In the genomic region with DNA sequence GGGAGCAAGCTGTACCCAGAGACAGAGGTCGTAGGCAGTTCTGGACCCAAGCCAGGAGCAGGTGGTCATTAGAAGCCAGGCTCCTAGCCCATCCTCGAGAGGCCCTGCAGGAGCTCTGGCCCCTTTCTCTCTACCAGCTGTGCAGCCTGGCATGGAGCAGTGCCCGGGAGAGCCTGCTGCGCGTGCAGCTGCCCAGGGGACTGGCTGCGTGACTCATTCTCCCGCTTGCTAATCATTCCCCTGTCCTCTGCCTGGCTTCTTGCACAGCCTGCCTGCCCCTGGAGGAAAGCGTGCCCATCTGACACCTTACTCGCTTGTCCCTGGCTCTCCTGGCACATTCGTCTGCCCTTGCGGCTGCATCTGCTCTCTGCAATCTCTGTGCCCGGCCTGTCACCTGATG, we compare ENCODE assay signal across 9 mouse cellular contexts. TPM values are rescaled to one million over a fixed set of nuclear protein-coding genes. Genes with fewer than 3 reads are reported as not detected.
DNase-seq lines count a peak whose midpoint lies in the region; ATAC-seq and TF ChIP-seq lines count a peak whose summit lies in the region.
"Had no signal": no experiment of that assay in that cellular context is flagged by ENCODE, and none has a peak within 500 bp of the region (broad histone marks: within the 10 kb centered on the region; RNA-seq: fewer than 3 reads in every experiment).

No protein-coding gene starts in this region.

- no peak for ATAC-seq in heart, embryonic 12.5 days (ENCODE audit: insufficient number of reproducible peaks, low FRiP score)
- peak; percentile 69; the same call in 1 of the 2 replicates for ATAC-seq in hindbrain, embryonic 14.5 days (ENCODE audit: low FRiP score)

- H3K27ac ChIP-seq in heart, embryonic 12.5 days (ENCODE audit: poor library complexity, severe bottlenecking): no peak overlapping the region
- peak overlapping the region; percentile 48 for H3K27ac ChIP-seq in hindbrain, embryonic 14.5 days

- WGBS in heart, embryonic 12.5 days: 83% methylated on average over 12 of the region's 12 CpGs
- WGBS in hindbrain, embryonic 14.5 days: 54% methylated on average over 11 of the region's 12 CpGs

- H3K9ac ChIP-seq in heart, embryonic 12.5 days: peak overlapping the region; percentile 33; the same call in 1 of the 2 replicates
- no peak overlapping the region for H3K9ac ChIP-seq in hindbrain, embryonic 14.5 days

- peaks cover 12% of the 10 kb centered on the region for H3K4me1 ChIP-seq in heart, embryonic 12.5 days (replicated peaks)
- peaks cover 20% of the 10 kb centered on the region for H3K4me1 ChIP-seq in E14TG2a.4 (replicated peaks; ENCODE audit: low read depth, low read length)
- H3K4me1 ChIP-seq in hindbrain, embryonic 14.5 days (replicated peaks; ENCODE audit: control insufficient read depth, insufficient read depth, low read length): 0 out of 2 replicates have a peak, but pooled peaks cover 6% of the 10 kb centered on the region

- no peak overlapping the region for H3K4me2 ChIP-seq in heart, embryonic 12.5 days
- no peak overlapping the region for H3K4me2 ChIP-seq in hindbrain, embryonic 14.5 days (replicated peaks)

- H3K27me3 ChIP-seq in heart, embryonic 12.5 days (replicated peaks): no peaks in the 10 kb centered on the region
- H3K27me3 ChIP-seq in E14TG2a.4 (ENCODE audit: insufficient read depth, low read length): peaks cover 30% of the 10 kb centered on the region
- H3K27me3 ChIP-seq in hindbrain, embryonic 14.5 days (ENCODE audit: control insufficient read depth, insufficient read depth, low read length): no peaks in the 10 kb centered on the region

- DNase-seq in heart, adult 9 months (ENCODE audit: low spot score in 2 of 2): no peak
- peak; percentile 95 for DNase-seq in cerebellum, adult 9-11 months
- DNase-seq in hindbrain, embryonic 14.5 days (ENCODE audit: low spot score): no peak
- DNase-seq in thymus, postnatal 25 days: no peak
- DNase-seq in urinary bladder, postnatal 14 days (ENCODE audit: low spot score): no peak
- DNase-seq in embryo, embryonic 9.5 days (ENCODE audit: extremely low spot score): no peak

- 0 out of 2 replicates have a peak, but pooled peaks cover 3% of the 10 kb centered on the region for H3K9me3 ChIP-seq in heart, embryonic 12.5 days (replicated peaks)
- no peaks in the 10 kb centered on the region for H3K9me3 ChIP-seq in E14TG2a.4 (ENCODE audit: low read length)
- no peaks in the 10 kb centered on the region for H3K9me3 ChIP-seq in hindbrain, embryonic 14.5 days (ENCODE audit: control insufficient read depth, low read length)

- H3K36me3 ChIP-seq in heart, embryonic 12.5 days: no peaks in the 10 kb centered on the region
- no peaks in the 10 kb centered on the region for H3K36me3 ChIP-seq in E14TG2a.4 (ENCODE audit: insufficient read depth, low read length)
- no peaks in the 10 kb centered on the region for H3K36me3 ChIP-seq in hindbrain, embryonic 14.5 days (replicated peaks; ENCODE audit: control insufficient read depth, insufficient read depth)

- no peak for TF ChIP-seq CTCF in E14TG2a.4 (conservative IDR thresholded peaks at IDR 0.05; ENCODE audit: low read length)

- H3K4me3 ChIP-seq in heart, embryonic 12.5 days: no peak overlapping the region
- H3K4me3 ChIP-seq in E14TG2a.4 (replicated peaks; ENCODE audit: low read length): peak overlapping the region; percentile 69
- no peak overlapping the region for H3K4me3 ChIP-seq in hindbrain, embryonic 14.5 days (replicated peaks; ENCODE audit: low read length)

RNA-seq across cellular contexts. Expression of a gene that starts 40.2 kb away (rescaled TPM):
- polyA plus RNA-seq in heart, embryonic 12.5 days (2016; fragmentation: Nextera tagmentation; extraction: Ambion mirVana): 27.5 and 31.1 TPM in 2 replicates
- 32.9 and 33.2 TPM in 2 replicates for polyA plus RNA-seq in hindbrain, embryonic 14.5 days (2014; fragmentation: Nextera tagmentation; extraction: Ambion mirVana)

RNA-seq across cellular contexts. Expression of a gene that starts 40.3 kb away (rescaled TPM):
- 0.17 and 0.26 TPM in 2 replicates for polyA plus RNA-seq in heart, embryonic 12.5 days (2016; fragmentation: Nextera tagmentation; extraction: Ambion mirVana)
- polyA plus RNA-seq in hindbrain, embryonic 14.5 days (2014; fragmentation: Nextera tagmentation; extraction: Ambion mirVana): 0.19 TPM in 1 of 2 replicates, not detected in the other
- polyA plus RNA-seq: small intestine, adult 2 months had no signal
